Mouse (Mus musculus) liver, postnatal 0 days (tissue): ENCODE data around the gene Ttc7. TPM values are rescaled to one million over a fixed set of nuclear protein-coding genes. Genes with fewer than 3 reads are reported as not detected.
A peak's percentile ranks its signal among the peaks of the same experiment; 100 is the strongest.
"Not testable (repeated sequence)": the region's sequence is repeated elsewhere in the genome, so short reads cannot be mapped to it uniquely, and the experiment has no call there.

Source experiments
- ATAC-seq: fragments of 200-750 bp; cut with Nextera tagmentation; 2 replicates; pipeline ENCODE4 v1.8.0; 2017; ENCODE audit warnings: mild to moderate bottlenecking, moderate library complexity
- DNase-seq: peaks from one replicate; pipeline ENCODE4 v3.0.0-alpha.2; 2016
- H3K27ac ChIP-seq: fragments of 300-500 bp; sonication (generic); 2 replicates; pipeline ENCODE4 v1.5.1; 2014; ENCODE audit warnings: antibody characterized with exemption, moderate library complexity, mild to moderate bottlenecking, low read depth
- H3K27me3 ChIP-seq: fragments of 300-500 bp; sonication (generic); 2 replicates; pipeline ENCODE4 v1.6.1; 2014; ENCODE audit warnings: low read length, control low read depth, mixed read lengths; ENCODE audit not compliant: insufficient read depth
- H3K36me3 ChIP-seq: fragments of 300-500 bp; sonication (generic); replicated peaks from 2 replicates; pipeline ENCODE4 v1.6.1; 2014; ENCODE audit warnings: mild to moderate bottlenecking, control low read depth, low read length, moderate library complexity, mixed read lengths; ENCODE audit not compliant: insufficient read depth
- H3K4me1 ChIP-seq: fragments of 300-500 bp; sonication (generic); 2 replicates; pipeline ENCODE4 v1.6.1; 2014; ENCODE audit warnings: antibody characterized with exemption, mild to moderate bottlenecking, control low read depth; ENCODE audit not compliant: insufficient read depth
- H3K4me2 ChIP-seq: fragments of 300-500 bp; sonication (generic); 2 replicates; pipeline ENCODE4 v1.6.1; 2014; ENCODE audit warnings: low read depth, mild to moderate bottlenecking, low read length, moderate library complexity, mixed read lengths
- H3K4me3 ChIP-seq: fragments of 300-500 bp; sonication (generic); 2 replicates; pipeline ENCODE4 v1.5.1; 2014; ENCODE audit warnings: low read depth, low read length
- H3K9ac ChIP-seq: fragments of 300-500 bp; sonication (generic); replicated peaks from 2 replicates; pipeline ENCODE4 v1.6.1; 2014; ENCODE audit warnings: mild to moderate bottlenecking, moderate library complexity
- H3K9me3 ChIP-seq: fragments of 300-500 bp; sonication (generic); 2 replicates; pipeline ENCODE4 v1.6.1; 2016; ENCODE audit warnings: mild to moderate bottlenecking, control low read depth, low read length, mixed read lengths
- CTCF ChIP-seq: sonication (generic); IDR thresholded peaks from 2 replicates; pipeline ENCODE4 v1.5.1; 2016; ENCODE audit warnings: antibody characterized with exemption, low read depth
- EP300 ChIP-seq: IDR thresholded peaks from 2 replicates; pipeline ENCODE4 v1.6.1; 2016; ENCODE audit warnings: antibody characterized with exemption, low read depth, mild to moderate bottlenecking
- WGBS: fragments of 180-500 bp; shearing (Covaris S2); extraction: QIAGEN DNeasy Blood & Tissue Kit; methylation state at CpG from one replicate; pipeline ENCODE4 v1.1.7; 2014; ENCODE audit not compliant: insufficient replicate concordance; 5-methylcytosine and 5-hydroxymethylcytosine counted together
- polyA plus RNA-seq: library from polyadenylated mRNA; unstranded; fragments of >200 nt; fragmentation: Nextera tagmentation; extraction: Ambion mirVana; gene quantifications from 2 replicates; pipeline ENCODE4 v1.2.1, GENCODE M21; 2015

The Ttc7 gene
- polyA plus RNA-seq, 1 experiment from 2014 or later = 12.1 TPM

GRCm38 (mm10) chr17:87291782-87292181 is 9.1 kb downstream of the Ttc7 start:
- H3K27ac ChIP-seq = peak overlapping the region; percentile 30
- 83% methylated on average over 5 of the region's 5 CpGs for WGBS
- H3K36me3 ChIP-seq = peaks cover 19% of the 10 kb centered on the region
- DNase-seq (no peak), ATAC-seq (0 out of 2 replicates have a peak, but pooled peaks have one; percentile 14)
- TF ChIP-seq CTCF (no peak), EP300 (no peak)
- no peaks in the 10 kb centered on the region for H3K27me3 ChIP-seq
- no peak overlapping the region for H3K9ac ChIP-seq
- no peaks in the 10 kb centered on the region for H3K9me3 ChIP-seq
- H3K4me1 ChIP-seq = peaks cover 24% of the 10 kb centered on the region
- no peak overlapping the region for H3K4me3 ChIP-seq
- H3K4me2 ChIP-seq = no peak overlapping the region

- TF ChIP-seq EP300 = no peak
- Histone ChIP-seq H3K4me3 (no peak overlapping the region), H3K4me2 (no peak overlapping the region), H3K9me3 (no peaks in the 10 kb centered on the region), H3K27ac (no peak overlapping the region), H3K4me1 (peaks cover 19% of the 10 kb centered on the region), H3K9ac (no peak overlapping the region), H3K27me3 (no peaks in the 10 kb centered on the region), H3K36me3 (peaks cover 19% of the 10 kb centered on the region)
- 71% methylated on average over 5 of the region's 5 CpGs for WGBS
- no peak for DNase-seq
- ATAC-seq = no peak
These were observed 10.4 kb downstream of the Ttc7 start for GRCm38 (mm10) chr17:87293125-87293524.

GRCm38 (mm10) chr17:87295738-87296137 is 13.1 kb downstream of the Ttc7 start:
- DNase-seq = no peak
- H3K27me3 ChIP-seq = no peaks in the 10 kb centered on the region
- no peaks in the 10 kb centered on the region for H3K9me3 ChIP-seq
- peaks cover 21% of the 10 kb centered on the region for H3K36me3 ChIP-seq
- no peak overlapping the region for H3K4me2 ChIP-seq
- H3K27ac ChIP-seq = no peak overlapping the region
- TF ChIP-seq EP300 (no peak), CTCF (no peak)
- WGBS = 63% methylated on average over 7 of the region's 7 CpGs
- peaks cover 30% of the 10 kb centered on the region for H3K4me1 ChIP-seq
- H3K4me3 ChIP-seq = no peak overlapping the region
- no peak overlapping the region for H3K9ac ChIP-seq
- ATAC-seq = no peak

- peaks cover 21% of the 10 kb centered on the region for H3K36me3 ChIP-seq
- not testable (repeated sequence) for H3K27ac ChIP-seq, DNase-seq
These were observed 14.0 kb downstream of the Ttc7 start for GRCm38 (mm10) chr17:87296701-87297100.

GRCm38 (mm10) chr17:87298944-87299343 is 16.3 kb downstream of the Ttc7 start:
- H3K9me3 ChIP-seq = no peaks in the 10 kb centered on the region
- H3K27ac ChIP-seq = peak overlapping the region; percentile 72
- H3K4me1 ChIP-seq = peaks cover 44% of the 10 kb centered on the region
- H3K9ac ChIP-seq = no peak overlapping the region
- TF ChIP-seq EP300 (no peak), CTCF (no peak)
- peak; percentile 49 for DNase-seq
- H3K36me3 ChIP-seq = peaks cover 6% of the 10 kb centered on the region; the same call in 1 of the 2 replicates
- H3K4me3 ChIP-seq = no peak overlapping the region
- WGBS = 38% methylated on average over 6 of the region's 6 CpGs
- ATAC-seq = peak; percentile 71
- H3K4me2 ChIP-seq = peak overlapping the region; percentile 29; the same call in 1 of the 2 replicates
- no peaks in the 10 kb centered on the region for H3K27me3 ChIP-seq

More at GRCm38 (mm10) chr17:87296701-87297100, 14.0 kb downstream of the Ttc7 start:
- not testable (repeated sequence) for H3K4me2 ChIP-seq, H3K27me3 ChIP-seq, H3K4me3 ChIP-seq, H3K9me3 ChIP-seq, H3K9ac ChIP-seq, ATAC-seq
- 79% methylated on average over 1 of the region's 1 CpGs for WGBS
- H3K4me1 ChIP-seq = peaks cover 27% of the 10 kb centered on the region

GRCm38 (mm10) chr17:87300340-87300739 is 17.7 kb downstream of the Ttc7 start:
- Histone ChIP-seq H3K9me3 (no peaks in the 10 kb centered on the region), H3K27me3 (no peaks in the 10 kb centered on the region), H3K9ac (no peak overlapping the region), H3K27ac (no peak overlapping the region), H3K4me1 (peaks cover 57% of the 10 kb centered on the region), H3K4me3 (no peak overlapping the region), H3K4me2 (no peak overlapping the region), H3K36me3 (peaks cover 2% of the 10 kb centered on the region; the same call in 1 of the 2 replicates)
- DNase-seq (no peak), ATAC-seq (no peak)
- WGBS = 88% methylated on average over 10 of the region's 10 CpGs
- no peak for TF ChIP-seq CTCF
- no peak for TF ChIP-seq EP300

- WGBS = 52% methylated on average over 9 of the region's 9 CpGs
- not testable (repeated sequence) for DNase-seq, ATAC-seq, H3K9me3 ChIP-seq, H3K4me2 ChIP-seq, H3K9ac ChIP-seq, H3K36me3 ChIP-seq, H3K27me3 ChIP-seq, H3K4me3 ChIP-seq
- Histone ChIP-seq H3K27ac (peak overlapping the region; percentile 76; the same call in 1 of the 2 replicates), H3K4me1 (peaks cover 57% of the 10 kb centered on the region)
These were observed 18.9 kb downstream of the Ttc7 start for GRCm38 (mm10) chr17:87301607-87302006.
